Mouse (Mus musculus) c-Kit-negative CD71-positive TER-119-positive erythroid progenitor cells, embryonic 14.5 days (primary cell): ENCODE data around the gene Dennd4b.
"Not testable (repeated sequence)": the region's sequence is repeated elsewhere in the genome, so short reads cannot be mapped to it uniquely, and the experiment has no call there.

Source experiments
- DNase-seq: peaks from one replicate; pipeline ENCODE4 v3.0.0-alpha.2; 2013; ENCODE audit warnings: low read depth, low spot score

Dennd4b gene

DNA sequence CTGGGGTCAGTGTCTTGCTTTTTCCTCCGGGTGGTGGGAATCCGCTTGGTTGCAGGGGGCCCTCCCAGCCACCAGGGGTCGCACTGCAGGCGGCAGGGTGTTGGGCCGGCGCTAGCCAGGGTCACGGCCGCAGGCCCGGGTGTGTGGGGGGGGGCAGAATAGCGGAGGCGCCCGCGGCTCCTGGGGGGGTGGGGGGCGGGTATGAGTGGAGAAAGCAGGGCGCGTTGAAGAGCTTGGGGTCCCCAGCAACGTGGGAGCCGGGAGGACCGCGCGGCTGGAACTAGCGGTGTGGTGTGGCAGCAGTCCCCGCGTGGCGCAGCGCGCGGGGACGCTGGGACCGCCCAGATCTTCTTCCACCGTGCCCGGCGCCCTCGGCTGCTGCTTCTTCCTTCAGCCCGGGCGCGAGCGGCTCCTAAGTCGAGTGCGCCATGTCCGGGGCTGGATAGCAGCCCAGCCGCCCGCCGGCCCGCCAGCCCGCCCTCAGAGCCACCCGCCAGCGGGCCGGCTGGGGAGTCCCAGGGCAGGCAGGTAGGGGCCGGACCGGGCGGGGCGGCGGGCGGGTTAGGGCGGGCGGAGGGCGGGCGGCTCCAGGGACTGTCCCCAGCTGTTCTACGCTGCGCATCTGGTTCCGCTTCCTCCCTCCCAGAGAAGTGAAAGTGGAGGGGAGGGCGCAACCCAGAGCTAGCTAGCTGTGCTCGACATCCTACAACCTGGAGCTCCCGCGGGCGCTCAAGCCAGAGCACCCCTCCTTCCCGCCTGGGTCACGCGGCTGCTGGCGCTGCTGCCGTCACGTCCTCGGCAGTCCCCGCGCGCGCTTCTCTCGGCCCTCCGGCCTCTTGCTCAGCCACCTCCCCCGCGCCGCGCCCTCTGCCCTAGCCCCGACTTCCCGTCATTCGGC lies at the start of gene Dennd4b:
Dennd4b (plus strand) TSS at position 152 of the 898 bp plus-strand sequence.
- peak; percentile 68 for DNase-seq

DNA sequence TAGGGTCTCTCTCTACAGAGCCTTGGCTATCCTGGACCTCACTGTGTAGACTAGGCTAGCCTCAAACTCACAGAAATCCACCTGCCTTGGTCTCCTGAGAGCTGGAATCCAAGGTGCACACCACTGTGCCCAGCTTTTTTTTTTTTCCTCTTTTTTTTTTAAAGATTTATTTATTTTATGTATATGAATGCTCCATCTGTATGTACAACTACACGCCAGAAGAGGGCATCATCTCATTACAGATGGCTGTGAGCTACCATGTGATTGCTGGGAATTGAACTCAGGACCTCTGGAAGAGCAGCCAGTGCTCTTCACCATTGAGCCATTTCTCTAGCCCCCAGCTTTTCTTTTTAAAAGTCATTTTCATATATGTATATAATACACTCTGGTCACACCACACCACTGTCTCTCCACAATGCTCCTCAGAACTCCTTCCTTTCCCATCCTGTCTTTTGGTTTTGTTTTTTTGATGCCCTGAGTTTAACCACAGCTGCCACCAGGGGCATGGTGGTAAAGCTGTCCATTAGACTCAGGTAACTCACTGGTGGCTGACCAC lies 49.1 kb upstream of the Dennd4b start:
- no peak for DNase-seq

DNA sequence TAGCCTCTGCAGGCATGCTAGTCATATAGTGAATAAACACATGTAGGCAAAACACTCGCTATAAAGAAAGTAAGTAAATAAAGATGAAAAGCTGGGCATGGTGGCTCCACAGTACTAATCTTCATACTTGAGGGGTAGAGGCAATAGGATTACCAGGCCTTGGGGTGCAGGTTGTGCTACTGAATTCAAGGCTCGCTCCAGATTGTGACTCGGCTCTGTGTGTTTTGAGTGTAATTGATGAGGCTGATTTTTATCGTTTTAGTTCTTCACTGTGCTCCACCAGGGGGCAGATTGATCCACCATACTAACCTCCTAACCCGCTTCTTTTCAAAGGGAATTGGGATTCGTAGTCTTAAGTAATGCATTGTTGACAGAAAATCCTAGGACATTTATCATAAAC lies 44.9 kb upstream of the Dennd4b start:
- peak; percentile 36 for DNase-seq

DNA sequence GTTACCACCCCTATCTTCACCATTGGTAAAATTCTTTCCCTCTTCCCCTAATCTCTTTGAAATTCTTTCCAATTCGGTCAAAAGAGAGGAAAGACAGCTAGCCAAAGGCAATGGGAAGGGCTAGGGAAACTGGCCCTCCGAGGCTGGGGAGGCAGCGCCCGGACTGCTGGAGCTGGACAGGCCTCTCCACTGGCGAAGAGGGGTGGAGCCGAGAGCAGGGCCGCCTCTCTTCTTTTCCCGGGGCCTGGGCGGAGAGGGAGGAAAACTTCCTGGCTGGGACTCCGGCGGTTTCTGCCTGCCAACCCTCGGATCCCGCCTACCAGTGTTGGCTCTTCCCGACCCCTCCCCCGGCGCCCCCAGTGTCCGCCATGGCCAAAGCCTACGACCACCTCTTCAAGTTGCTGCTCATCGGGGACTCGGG lies 44.4 kb upstream of the Dennd4b start:
- DNase-seq: no peak

DNA sequence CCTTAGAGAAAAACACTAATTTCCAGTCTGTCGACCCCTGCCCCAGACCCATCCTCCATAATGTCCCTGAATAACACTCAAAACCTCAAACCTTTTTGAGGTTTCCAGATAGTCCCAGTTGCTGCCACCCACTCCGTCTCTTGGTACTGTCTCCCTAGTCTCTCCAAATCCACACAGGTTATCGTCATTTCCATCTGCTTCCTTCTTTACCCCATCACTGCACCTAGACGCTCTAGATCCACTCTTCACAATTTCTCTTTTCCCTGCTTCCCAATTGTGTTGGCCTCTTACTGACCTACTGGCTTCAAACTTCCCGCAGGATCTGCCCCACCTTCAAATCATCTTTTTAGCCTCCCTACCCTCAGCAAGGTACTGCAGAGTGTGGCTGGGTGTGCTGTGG lies 43.9 kb upstream of the Dennd4b start:
- no peak for DNase-seq

DNA sequence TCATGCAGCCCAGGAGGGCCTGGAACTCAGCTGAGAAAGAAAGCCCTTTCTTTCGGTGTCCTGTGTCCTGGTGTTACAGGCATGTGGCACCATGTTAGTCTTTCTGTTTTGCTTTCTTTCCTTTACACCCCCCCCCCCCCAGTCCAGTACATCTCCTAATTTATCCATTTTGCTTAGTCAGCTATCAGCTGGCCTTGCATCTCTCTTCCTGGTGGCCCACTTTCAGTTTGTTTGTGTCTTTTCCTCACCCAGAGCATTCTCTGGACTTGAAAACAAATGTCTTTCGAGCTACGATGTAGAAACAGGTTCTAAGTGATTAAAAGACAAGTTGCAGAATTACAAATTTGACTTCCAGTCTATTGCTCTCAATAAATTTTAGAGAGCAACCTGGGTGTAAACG lies 42.5 kb upstream of the Dennd4b start:
- DNase-seq: no peak

DNA sequence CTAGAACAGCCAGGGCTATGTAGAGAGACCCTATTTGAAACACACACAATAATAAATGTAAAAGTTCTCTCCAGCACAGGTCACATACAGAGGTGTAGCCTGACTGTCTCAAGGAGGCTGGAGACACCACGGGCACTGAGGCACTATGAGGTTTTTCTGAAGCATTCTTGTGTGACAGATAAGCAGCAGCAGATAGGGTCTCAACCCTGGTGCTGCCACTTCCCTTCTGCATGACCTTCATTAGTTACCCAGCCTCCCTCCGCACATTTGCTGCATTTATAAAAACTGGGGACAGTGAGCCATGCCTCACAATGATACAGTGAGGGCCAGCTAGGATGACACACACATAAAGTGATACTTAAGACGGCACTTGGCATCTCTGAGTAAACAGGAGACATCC lies 42.0 kb upstream of the Dennd4b start:
- no peak for DNase-seq

DNA sequence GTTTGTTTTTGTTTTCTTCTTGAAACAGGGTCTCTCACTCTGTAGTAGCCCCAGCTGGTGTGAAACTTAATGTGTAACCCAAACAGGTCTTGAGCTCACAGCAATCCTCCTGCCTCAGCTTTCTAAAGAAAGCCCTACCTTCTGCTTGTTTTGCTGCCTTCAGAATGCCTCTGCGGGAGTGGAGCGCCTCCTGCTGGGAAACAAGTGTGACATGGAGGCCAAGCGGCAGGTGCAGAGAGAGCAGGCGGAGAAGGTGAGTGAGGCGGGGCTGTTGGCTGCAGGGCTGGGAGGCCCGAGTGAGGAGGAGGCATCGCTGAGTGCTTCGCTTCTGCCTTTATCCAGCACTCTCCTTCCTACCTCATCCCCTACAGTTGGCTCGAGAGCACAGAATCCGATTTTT lies 40.7 kb upstream of the Dennd4b start:
- no peak for DNase-seq

DNA sequence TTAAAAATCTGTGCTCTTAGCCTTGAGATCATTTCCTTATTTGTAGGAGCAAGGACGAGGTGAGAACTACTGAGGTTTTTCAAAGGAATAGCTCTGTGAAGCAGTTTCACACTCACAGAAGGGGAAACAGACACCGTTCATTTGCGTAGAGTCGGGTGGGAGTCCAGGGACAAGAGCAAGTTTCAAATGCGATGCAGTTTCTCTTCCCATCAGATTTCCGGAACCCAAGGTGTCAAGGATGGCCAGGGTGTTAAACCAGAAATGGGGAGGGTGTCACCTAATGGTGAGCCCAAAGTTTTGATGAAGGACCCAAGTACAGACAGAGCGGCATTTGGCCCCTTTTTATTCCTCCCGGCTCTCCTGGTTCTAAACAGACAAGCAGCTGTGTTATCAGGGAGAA lies 33.9 kb upstream of the Dennd4b start:
- no peak for DNase-seq

DNA sequence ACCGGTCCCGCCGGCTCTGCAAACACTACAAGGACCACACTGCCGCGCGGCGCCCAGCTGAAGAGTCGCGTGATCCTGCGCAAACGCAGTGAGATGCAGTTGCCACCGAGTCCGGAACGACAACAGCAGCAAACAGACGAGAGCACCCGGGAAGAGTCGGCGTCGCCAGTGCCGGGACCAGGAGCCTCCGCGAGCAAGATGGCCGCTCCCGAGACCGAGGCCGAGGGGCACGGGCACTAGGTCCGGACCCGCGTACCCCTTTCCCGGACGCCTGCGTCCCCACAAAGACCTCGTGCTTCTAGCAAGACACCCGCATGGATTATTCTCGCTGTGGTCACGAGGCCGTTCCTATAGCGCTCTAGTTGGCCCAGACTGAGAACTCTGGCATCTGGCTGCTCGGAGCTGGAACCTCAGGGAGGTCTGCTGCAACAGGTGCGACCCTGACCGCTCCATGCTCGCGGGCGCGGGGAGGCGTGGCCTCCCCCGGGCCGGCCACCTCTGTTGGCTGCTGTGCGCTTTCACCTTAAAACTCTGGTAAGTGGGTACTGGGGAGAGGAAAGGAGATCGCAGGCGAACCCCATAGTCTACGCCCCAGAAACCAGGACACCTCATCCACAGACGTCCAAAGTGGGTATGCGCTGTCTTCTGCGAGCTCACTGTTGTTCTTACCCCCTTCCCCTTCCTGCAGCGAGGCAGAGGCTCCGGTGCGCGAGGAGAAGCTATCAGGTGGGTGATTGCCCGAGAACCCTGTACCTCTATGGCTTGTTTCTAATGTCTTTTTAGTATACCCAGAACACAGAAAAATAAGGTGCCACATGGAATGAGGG lies 33.3 kb upstream of the Dennd4b start, which contains the start of gene Jtb:
Jtb (plus strand) TSS at position 91 of the 827 bp plus-strand sequence.
- DNase-seq: no peak

DNA sequence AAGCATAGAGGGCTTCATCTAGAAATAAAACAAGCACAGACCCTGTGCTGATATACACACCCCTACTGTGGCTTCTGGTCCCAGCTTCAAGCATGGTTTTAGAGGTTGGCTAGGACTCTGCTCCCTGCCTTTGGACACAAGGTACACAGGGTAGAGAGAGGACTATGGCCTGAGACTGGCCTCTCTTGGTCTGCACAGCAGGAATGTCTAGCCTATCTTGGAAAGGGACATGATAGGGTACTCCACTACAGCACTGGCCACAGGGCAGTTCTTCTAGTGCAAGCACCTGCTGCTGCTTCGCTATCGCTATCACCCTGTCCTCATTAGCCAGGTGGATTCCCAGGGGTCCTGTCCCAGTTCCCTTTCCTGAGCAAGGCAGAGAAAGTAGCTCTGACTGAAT lies 23.7 kb upstream of the Dennd4b start:
- DNase-seq: no peak

DNA sequence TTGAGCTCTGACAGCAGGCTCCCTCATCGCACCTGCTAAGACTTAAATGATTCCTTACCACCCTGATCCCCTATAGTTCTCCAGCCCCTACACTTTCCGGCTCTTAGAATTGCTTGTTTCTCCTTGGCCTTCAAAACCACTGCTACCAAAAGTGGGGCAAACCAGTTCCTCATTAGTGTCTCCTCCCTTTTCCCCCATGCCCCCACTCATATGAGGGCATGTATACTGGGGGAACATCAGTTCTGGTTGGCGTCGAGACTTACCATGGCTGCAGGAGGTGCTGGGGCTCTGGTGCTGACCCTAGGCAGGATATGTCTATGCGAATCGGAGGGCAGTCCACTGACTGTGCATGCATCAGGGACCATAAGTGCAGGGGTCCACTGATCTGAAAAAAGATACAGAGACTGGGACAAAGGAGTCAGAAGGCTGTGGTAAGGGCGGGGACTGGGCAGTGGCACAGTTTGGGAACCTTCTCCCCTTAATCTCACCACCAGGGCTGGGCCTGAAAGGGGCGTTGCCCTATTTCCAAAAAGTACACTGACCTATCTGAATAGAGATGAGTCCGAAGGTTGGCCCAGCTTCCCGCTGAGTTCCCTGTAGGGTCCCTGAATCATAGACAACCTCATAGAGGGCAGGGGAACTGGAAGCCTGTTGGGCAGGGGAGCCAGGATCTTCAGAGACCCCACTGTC lies 23.2 kb upstream of the Dennd4b start:
- no peak for DNase-seq

DNA sequence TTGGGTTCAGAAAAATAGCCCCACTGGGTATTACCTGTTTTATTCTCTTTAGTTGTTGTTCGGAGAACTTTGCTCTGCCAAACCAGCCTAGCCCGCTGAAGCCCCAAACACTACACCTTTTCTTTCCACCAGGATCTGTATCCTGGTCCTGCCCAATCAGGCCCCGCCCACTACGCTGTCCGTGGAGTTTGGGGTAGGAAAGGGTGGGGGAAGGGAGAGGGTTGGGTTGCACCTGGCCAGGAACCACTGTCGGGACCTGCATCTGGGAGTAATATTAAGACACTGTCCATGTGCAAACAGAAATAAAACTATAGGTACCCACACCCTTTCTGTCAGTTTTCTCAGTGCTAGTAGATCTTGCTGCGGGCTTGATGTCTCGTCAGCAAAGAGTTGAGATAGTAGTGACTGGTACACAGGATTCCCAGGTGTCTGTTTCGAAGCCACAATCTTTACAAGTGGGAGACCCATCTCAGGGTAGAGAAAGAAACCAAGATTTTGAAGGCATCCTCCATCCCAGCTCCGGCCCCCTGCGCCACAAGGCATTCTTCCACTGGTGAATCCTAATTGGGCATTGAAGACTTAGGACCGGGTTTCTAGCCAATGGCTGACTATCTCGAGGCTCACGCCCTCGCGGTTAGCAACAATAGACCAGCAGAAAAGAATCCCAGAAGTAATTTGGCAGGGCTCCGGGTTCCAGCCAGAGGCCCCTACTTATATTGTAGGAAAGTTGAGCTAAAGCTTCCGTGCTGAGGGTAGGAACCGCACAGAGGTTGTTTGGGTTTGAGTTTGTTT lies 21.8 kb upstream of the Dennd4b start, which contains the start of gene Creb3l4:
Creb3l4 (minus strand) TSS at position 529 of the 792 bp plus-strand sequence.
- DNase-seq: no peak

DNA sequence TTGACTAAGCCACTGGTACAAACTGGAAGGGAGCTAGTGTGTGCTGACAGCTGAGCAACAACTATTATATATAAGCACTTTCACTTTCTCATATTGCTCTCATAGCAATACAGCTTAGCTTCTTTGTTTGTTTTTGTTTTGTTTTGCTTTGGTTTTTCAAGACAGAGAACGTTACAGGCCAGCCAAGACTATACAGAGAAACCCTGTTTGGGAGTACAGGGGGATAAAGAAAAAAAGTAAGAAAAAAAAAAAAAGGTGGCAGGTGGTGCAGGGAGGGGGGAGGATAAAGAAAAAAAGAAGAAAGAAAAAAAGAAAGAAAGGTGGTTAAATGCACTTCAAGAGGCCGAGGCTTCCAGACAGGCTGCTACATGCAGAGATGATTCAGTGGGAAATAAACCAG lies 19.6 kb upstream of the Dennd4b start:
- DNase-seq: no peak

DNA sequence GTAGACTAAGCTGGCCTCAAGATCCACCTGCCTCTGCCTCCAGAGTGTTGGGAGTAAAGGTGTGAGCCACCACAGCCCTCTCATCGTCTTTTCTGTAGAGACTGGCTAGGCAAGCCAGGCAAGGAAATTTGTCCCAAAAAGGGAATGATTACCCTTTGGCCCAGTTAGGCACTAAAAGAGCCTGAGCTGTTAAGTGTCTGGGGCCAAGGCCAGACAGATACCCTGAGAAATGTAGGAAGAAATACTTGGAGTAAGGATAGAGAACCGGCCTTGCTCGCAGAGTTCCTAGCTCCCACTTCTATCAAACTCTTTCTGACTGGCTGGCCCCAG lies 17.4 kb upstream of the Dennd4b start:
- no peak for DNase-seq

DNA sequence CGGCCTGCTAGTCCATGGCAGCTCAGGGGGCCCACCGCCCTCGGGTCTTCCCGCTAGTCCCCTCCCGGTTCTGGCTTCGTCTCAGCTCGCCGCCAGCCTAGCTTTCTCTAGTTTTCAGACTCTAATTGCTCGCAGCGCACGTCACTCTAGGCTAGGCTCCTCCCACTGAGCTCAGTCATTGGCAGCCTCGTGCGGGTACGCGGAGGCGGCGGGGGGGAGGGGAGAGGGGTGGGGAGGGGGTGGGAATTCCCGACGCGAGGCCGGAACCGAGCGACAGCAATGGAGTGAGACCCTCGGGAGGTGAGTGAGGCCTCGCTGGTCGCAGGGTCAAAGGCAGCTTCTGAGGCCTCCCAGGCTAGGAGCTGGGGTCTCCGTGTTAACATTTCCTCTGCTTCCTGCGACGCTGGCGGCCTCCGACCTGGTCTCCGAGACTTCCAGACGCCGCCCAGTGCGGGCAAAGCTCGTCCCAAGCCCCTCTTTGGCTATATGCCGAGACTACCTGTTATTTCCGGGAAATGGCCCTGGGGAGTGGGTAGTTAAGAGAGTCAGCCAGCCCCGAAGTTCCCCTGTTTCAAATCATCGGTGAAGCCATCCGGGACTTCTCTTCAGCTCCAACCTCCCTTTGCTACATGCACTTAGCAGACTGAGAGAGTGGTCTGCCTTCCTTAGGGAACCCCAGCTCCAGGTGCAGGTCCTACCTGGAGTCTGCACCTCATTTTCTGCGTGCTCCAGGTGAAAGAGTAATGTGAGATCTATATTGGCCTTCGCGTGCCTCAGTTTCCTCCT lies 16.8 kb upstream of the Dennd4b start, which contains the start of gene Slc39a1:
Slc39a1 (plus strand) TSS at position 213 of the 786 bp plus-strand sequence.
- peak; percentile 64 for DNase-seq

DNA sequence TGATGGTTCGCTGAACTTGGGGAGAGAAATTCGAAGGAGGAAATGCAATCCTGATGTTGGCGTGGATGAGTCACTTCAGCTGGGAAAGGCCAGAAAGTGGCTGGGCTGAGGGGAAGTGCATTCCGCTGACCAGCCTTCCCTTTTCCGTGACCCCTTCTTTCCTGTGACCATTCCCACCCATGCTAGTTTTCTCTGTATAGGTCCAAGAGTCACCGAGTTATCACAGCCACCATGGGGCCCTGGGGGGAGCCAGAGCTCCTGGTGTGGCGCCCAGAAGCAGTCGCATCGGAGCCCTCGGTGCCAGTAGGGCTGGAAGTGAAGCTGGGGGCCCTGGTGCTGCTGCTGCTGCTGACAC lies 16.3 kb upstream of the Dennd4b start:
- DNase-seq: no peak

DNA sequence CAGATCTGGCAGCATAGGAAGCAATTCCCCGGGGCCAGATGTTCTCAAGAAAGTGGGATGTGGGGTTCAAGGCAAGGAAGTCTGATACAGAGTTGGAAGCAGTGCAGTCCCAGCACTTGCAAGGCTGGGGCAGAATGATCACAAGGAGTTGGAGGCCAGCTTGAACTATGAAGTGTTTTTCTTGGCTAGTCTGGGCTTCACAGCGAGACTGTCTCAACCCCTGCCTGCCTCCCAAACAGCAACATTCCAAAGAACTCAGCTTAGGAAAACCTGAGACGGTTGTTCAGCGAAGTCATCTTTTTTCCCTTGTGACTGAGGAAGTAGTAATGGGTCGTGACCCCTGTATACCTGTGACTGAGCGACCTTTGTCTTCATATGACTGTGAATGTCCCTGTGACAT lies 14.2 kb upstream of the Dennd4b start:
- no peak for DNase-seq

DNA sequence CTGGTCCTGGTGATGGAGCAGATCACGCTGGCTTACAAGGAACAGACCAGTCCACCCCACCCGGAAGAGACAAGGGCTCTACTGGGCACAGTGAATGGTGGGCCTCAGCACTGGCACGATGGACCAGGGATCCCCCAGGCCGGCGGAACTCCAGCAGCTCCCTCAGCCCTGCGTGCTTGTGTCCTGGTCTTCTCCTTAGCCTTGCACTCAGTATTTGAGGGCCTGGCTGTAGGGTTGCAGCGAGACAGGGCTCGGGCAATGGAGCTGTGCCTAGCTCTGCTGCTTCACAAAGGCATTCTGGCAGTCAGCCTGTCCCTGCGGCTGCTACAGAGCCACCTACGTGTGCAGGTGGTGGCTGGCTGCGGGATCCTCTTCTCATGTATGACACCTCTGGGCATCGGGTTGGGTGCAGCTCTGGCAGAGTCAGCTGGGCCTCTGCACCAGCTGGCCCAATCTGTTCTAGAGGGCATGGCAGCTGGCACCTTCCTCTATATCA lies 13.2 kb upstream of the Dennd4b start:
- not testable (repeated sequence) for DNase-seq

DNA sequence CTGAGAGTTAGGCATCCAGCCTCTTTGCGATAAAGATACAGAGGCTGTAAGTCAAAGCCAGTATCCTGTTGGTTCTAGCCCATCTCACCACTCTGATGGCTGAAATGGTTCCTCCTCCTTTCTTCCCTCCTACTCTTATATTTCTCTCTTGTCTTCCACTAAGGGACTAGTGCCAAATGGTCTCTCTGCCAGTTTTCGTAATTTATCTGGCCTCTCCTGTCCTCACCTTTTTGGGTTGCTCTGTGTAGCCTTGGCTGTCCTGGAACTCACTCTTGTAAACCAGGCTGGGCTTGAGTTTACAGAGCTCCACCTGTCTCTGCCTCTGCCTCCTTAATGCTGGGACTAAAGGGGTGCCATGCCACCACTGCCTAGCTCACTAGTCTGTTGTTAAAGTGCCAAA lies 12.3 kb upstream of the Dennd4b start:
- DNase-seq: not testable (repeated sequence)
